Mouse (Mus musculus): ENCODE measurements around the gene Brsk1. TPM values are rescaled to one million over a fixed set of nuclear protein-coding genes. Genes with fewer than 3 reads are reported as not detected.

The Brsk1 gene
- polyA plus RNA-seq, 1 experiment: 4.9 TPM

DNA sequence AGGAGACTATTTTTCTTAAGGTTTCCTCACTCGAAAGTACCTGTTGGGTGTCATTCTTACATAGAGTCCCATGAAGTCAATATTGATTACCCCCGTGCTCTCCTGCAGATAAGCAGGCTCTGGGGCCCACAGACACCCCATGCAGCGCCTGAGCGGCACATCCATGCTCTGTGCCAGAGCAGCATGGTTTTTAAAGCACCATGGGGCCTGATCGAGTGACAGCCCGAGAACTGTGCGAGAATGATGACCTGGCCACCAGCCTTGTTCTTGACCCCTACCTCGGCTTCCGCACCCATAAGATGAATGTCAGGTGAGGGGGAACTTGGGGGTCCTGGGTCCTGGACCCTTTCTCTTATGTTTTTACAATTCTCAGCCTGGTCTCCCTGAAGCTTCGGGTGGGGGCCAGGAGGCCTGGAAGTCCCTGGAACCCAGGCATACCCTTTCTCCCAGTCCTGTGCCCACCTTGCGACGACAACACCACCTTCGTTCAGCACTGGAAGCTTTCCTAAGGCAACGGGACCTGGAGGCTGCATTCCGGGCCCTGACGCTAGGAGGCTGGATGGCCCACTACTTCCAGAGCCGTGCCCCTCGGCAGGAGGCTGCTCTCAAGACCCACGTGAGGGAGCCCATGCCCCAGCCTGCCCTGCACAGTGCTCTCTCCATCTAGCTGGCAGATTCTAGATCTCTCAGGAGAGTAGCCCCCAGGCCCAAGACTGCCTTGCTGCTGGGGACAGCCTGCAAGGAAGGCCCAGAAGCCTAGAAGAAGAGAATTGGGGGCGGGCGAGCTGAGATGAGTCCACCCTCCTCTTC, 51.5 kb downstream of the Brsk1 start:
- Histone ChIP-seq H3K4me1 (ENCODE audit: control insufficient read depth, insufficient read depth, low read length) (peaks cover 5% of the 10 kb centered on the region; the same call in 1 of the 2 replicates), H3K4me3 (replicated peaks; ENCODE audit: extremely low read depth, low read depth, low read length) (no peak overlapping the region)
- WGBS: 86% methylated on average over 21 of the region's 21 CpGs
- TF ChIP-seq POLR2A (IDR thresholded peaks at IDR 0.05; ENCODE audit: borderline replicate concordance, extremely low read depth, low read depth, low read length) (no peak), CTCF (IDR thresholded peaks at IDR 0.05; ENCODE audit: insufficient read depth, low read length) (no peak)
- no peak for DNase-seq

DNA sequence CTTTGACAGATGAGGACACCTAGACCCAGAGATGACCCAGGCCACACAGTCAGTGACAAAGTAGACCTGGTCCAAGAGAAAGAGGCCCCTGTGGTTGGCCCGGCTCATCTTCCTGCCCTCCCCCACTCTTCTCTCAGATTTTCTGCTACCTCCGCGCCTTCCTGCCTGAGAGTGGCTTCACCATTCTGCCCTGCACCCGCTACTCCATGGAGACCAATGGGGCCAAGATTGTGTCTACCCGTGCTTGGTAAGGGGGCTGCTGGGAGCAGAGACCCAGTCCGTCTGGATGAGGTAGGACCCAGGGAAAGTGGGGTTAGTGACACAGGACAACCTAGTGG, 52.0 kb downstream of the Brsk1 start:
- no peak for DNase-seq
- Histone ChIP-seq H3K4me3 (replicated peaks; ENCODE audit: extremely low read depth, low read depth, low read length) (no peak overlapping the region), H3K4me1 (ENCODE audit: control insufficient read depth, insufficient read depth, low read length) (peaks cover 5% of the 10 kb centered on the region; the same call in 1 of the 2 replicates)
- TF ChIP-seq POLR2A (IDR thresholded peaks at IDR 0.05; ENCODE audit: borderline replicate concordance, extremely low read depth, low read depth, low read length) (no peak), CTCF (IDR thresholded peaks at IDR 0.05; ENCODE audit: insufficient read depth, low read length) (no peak)
- WGBS: 86% methylated on average over 6 of the region's 6 CpGs

DNA sequence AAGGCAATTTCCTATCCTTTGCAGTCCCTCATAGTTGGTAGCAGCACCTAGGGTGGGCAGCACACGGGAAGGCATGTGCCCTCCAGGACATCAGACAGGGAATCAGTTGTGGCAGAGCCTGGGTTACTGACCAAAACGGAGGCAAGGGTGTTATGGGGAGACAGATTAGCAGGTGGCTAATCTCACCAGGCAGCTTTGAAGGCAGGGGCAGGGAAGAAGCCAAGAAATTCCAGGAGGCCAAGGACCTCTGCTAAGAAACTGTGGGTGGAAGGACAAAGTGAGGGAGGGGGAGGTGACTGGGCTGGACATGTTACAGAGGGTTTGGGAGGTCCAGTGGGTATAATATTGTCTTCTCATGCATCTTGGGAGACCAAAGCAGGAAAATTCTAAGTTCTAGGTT, 53.0 kb downstream of the Brsk1 start:
- no peak for DNase-seq
- TF ChIP-seq CTCF (IDR thresholded peaks at IDR 0.05; ENCODE audit: insufficient read depth, low read length): no peak
- no peak for TF ChIP-seq POLR2A (IDR thresholded peaks at IDR 0.05; ENCODE audit: borderline replicate concordance, extremely low read depth, low read depth, low read length)
- Histone ChIP-seq H3K4me1 (ENCODE audit: control insufficient read depth, insufficient read depth, low read length) (peaks cover 5% of the 10 kb centered on the region; the same call in 1 of the 2 replicates), H3K4me3 (replicated peaks; ENCODE audit: extremely low read depth, low read depth, low read length) (no peak overlapping the region)
- WGBS: 43% methylated on average over 2 of the region's 2 CpGs

DNA sequence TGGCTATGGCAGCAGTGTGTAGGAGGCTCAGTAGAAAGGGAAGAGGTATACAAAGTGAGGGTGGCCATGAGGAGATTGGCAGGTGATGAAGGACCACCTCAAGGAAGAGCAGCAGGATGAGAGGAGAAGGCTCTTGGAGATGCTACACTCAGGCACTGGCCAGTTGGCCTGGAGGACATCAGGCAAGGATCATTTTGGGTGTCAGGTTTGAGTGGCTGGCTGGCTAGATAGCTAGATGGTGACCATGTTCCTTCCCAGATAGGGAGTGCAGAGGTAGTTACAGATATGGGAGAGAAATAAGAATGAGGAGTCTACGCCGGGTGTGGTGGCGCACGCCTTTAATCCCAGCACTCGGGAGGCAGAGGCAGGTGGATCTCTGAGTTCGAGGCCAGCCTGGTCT, 54.5 kb downstream of the Brsk1 start:
- Histone ChIP-seq H3K4me3 (replicated peaks; ENCODE audit: extremely low read depth, low read depth, low read length) (no peak overlapping the region), H3K4me1 (ENCODE audit: control insufficient read depth, insufficient read depth, low read length) (peaks cover 5% of the 10 kb centered on the region; the same call in 1 of the 2 replicates)
- DNase-seq: no peak
- TF ChIP-seq CTCF (IDR thresholded peaks at IDR 0.05; ENCODE audit: insufficient read depth, low read length): no peak
- no peak for TF ChIP-seq POLR2A (IDR thresholded peaks at IDR 0.05; ENCODE audit: borderline replicate concordance, extremely low read depth, low read depth, low read length)
- WGBS: 97% methylated on average over 6 of the region's 6 CpGs

DNA sequence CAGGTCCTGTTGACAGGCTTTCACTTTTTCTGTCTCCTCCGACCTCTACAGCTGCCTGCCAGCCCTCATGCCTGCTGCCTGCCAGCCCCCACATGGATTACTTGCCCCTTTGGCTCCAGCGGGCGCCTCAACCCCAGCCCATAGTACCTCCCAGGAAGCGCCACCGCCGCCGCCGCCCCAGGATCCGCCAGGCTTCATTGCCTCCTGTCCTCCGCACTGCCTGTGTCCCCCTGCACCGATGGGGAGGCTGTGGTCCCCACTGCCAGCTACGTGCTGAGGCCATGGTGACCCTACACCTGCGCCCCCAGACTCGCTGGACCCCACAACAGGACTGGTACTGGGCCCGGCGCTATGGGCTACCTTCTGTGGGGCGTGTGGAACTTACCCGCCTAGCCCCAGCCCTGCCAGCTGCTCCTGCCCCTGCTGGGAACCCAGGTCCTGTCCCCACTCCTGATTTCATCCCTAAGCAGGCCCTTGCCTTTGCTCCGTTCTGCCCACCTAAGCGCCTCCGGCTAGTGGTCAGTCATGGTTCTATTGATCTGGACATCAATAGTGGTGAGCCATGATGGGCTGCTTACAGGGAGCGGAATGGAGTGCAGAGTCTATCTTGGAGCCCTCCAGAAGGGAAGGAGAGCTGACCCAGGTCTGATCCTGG, 56.0 kb downstream of the Brsk1 start:
- DNase-seq: no peak
- Histone ChIP-seq H3K4me3 (replicated peaks; ENCODE audit: extremely low read depth, low read depth, low read length) (no peak overlapping the region), H3K4me1 (ENCODE audit: control insufficient read depth, insufficient read depth, low read length) (peaks cover 2% of the 10 kb centered on the region; the same call in 1 of the 2 replicates)
- WGBS: 86% methylated on average over 22 of the region's 22 CpGs
- TF ChIP-seq POLR2A (IDR thresholded peaks at IDR 0.05; ENCODE audit: borderline replicate concordance, extremely low read depth, low read depth, low read length): no peak
- no peak for TF ChIP-seq CTCF (IDR thresholded peaks at IDR 0.05; ENCODE audit: insufficient read depth, low read length)

DNA sequence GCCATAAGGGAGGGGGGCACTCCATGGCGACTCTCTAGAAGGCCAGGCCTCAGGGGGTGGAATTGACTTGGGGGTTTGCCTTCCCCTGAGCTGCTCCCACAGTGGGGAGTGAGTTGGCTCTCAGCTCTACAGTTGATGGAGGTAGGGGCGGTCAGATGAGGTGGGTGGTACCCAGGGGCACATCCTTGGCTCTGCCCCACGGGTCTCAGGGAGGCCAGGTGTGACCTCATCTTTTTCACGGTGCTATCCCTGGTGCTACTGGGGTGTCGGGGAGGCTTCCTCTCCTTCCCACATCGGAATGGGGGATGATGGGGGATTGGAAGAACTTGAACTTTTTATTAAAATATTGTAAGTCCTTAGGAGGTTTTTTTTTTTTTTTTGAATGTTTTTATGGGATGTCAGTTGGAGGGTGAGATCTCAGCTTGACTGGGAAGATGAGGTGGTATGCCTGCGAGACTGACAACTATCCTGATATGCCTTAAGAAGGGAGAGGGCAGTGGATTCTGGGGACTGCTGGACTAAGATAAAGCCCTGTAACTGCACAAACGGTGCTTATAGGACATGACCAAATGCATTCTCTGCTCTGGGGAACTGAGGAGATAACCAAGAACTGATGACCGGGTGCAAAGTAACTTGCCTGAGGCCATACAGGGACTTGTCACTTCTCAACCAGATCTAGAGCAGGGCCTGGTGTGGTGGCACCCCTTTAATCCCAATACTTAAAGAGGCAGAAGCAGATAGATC, 56.9 kb downstream of the Brsk1 start:
- Histone ChIP-seq H3K4me1 (ENCODE audit: control insufficient read depth, insufficient read depth, low read length) (peaks cover 4% of the 10 kb centered on the region), H3K4me3 (replicated peaks; ENCODE audit: extremely low read depth, low read depth, low read length) (no peak overlapping the region)
- no peak for DNase-seq
- WGBS: 69% methylated on average over 9 of the region's 9 CpGs
- TF ChIP-seq POLR2A (IDR thresholded peaks at IDR 0.05; ENCODE audit: borderline replicate concordance, extremely low read depth, low read depth, low read length) (no peak), CTCF (IDR thresholded peaks at IDR 0.05; ENCODE audit: insufficient read depth, low read length) (no peak)

DNA sequence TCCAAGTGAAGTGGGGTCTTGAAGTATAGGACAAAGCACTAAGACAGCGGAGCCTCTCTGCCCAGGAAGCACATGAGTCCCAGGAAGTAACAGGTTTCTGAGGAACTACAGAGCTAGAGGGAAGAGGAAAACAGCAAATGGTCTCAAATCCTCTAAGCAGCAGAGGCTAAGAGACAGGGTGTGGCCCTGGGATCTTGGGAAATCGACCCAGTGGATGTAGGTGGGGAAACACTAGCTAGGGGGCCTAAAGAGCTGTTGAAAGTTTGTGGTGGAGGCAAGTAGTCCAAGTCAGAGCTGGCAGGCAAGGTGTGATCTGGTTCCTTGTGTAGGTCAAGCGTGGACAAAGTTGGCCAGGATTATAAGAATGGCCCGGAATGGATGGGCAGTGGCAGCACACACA, 57.9 kb downstream of the Brsk1 start:
- DNase-seq: no peak
- no peak overlapping the region for H3K4me3 ChIP-seq (replicated peaks; ENCODE audit: extremely low read depth, low read depth, low read length)
- WGBS: 62% methylated on average over 4 of the region's 4 CpGs
- TF ChIP-seq CTCF (IDR thresholded peaks at IDR 0.05; ENCODE audit: insufficient read depth, low read length): no peak
- TF ChIP-seq POLR2A (IDR thresholded peaks at IDR 0.05; ENCODE audit: borderline replicate concordance, extremely low read depth, low read depth, low read length): no peak
- peaks cover 4% of the 10 kb centered on the region; the same call in 1 of the 2 replicates for H3K4me1 ChIP-seq (ENCODE audit: control insufficient read depth, insufficient read depth, low read length)

DNA sequence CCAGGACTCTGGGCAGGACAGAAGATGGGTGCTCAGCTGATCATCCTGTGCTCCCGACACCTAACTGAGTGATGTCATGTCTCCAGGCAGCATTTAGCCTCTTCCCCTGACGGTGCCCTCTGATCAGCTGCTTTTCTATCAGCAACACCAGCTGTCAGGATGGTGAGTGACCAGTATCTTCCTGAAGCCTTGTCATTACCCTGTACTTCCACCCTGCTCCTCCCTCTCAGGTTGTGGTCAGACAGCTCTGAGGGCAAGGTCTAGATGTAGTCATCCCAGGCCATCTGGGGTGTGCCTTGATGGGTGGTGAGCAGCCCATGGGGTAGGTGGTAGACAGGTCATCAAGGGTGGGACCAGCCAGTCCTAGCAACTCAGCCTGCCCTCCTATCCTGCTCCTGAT, 58.8 kb downstream of the Brsk1 start:
- DNase-seq: no peak
- Histone ChIP-seq H3K4me1 (ENCODE audit: control insufficient read depth, insufficient read depth, low read length) (peaks cover 4% of the 10 kb centered on the region; the same call in 1 of the 2 replicates), H3K4me3 (replicated peaks; ENCODE audit: extremely low read depth, low read depth, low read length) (no peak overlapping the region)
- WGBS: 80% methylated on average over 2 of the region's 2 CpGs
- TF ChIP-seq POLR2A (IDR thresholded peaks at IDR 0.05; ENCODE audit: borderline replicate concordance, extremely low read depth, low read depth, low read length) (no peak), CTCF (IDR thresholded peaks at IDR 0.05; ENCODE audit: insufficient read depth, low read length) (no peak)

Measured in lung, adult 2 months (tissue).